Mouse (Mus musculus) layer of hippocampus, adult 2 months (tissue): ENCODE measurements around the gene Tbx2. TPM values are rescaled to one million over a fixed set of nuclear protein-coding genes. Genes with fewer than 3 reads are reported as not detected.

Source experiments
- DNase-seq, 2 experiments: peaks; one replicate each; pipeline ENCODE4 v3.0.0; 2022; ENCODE audit warnings: low spot score in 2 of 2
- H3K27ac ChIP-seq: fragments of 200-600 bp; 2 replicates; pipeline ENCODE4 v1.8.1; 2022
- H3K4me3 ChIP-seq: fragments of 200-600 bp; 2 replicates; pipeline ENCODE4 v1.8.1; 2022; ENCODE audit warnings: mild to moderate bottlenecking
- CTCF ChIP-seq: fragments of 200-600 bp; conservative IDR thresholded peaks from 2 replicates; pipeline ENCODE4 v1.8.1; 2022; ENCODE audit warnings: antibody characterized with exemption, mild to moderate bottlenecking, moderate library complexity
- total RNA-seq, 2 experiments: library from RNA; stranded (reverse); gene quantifications; 2 replicates each; pipeline ENCODE4 v1.2.3; 2021

Gene Tbx2
- total RNA-seq, 2 experiments from 2014 or later: 1.5 to 1.6 TPM

GRCm38 (mm10) chr11:85888451-85888961 is 56.2 kb downstream of the Tbx2 start:
- H3K4me3 ChIP-seq: no peak overlapping the region
- H3K27ac ChIP-seq: no peak overlapping the region
- DNase-seq: no peak
- TF ChIP-seq CTCF: no peak

GRCm38 (mm10) chr11:85889056-85889729 is 56.8 kb downstream of the Tbx2 start:
- Histone ChIP-seq H3K4me3 (no peak overlapping the region), H3K27ac (no peak overlapping the region)
- no peak for DNase-seq
- TF ChIP-seq CTCF: no peak

DNA sequence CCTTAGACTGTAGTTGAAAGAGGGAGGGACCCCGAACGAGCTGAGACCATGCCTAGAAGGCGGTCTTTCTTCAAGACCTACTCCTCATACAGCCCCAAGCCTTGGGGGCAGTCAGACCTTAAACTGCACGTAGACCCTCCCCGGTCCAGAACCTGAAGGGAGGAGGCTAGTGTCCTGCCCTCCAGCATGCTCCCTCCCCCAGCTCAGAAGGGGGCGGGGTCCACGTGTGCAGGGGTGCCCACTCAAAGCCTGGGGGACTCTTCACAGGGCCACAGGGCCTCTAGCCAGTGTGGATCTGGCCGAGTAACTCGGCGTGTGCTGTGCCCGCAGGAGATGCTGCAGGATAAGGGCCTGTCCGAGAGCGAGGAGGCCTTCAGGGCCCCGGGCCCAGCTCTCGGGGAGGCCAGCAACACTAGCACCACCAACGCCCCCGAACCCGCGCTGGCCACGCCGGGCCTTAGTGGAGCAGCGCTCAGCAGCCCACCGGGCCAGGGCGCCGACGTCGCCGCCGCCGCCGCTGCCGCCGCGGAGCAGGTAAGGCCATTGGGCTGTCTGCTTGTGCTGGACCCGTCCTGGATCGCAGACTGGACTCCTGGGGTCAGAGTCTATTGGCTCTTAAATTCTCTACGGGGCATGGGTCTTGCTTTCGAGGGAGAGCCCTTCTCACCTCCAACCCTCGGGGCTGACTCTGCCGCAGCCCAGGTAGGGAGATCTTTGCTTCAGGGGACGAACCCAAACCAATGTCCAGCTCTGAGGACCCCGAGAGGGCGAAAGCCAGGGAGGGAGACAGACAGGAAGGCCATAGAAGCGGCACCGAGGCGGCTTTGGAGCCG is 57.6 kb downstream of the Tbx2 start:
- H3K4me3 ChIP-seq: no peak overlapping the region
- DNase-seq: no peak
- TF ChIP-seq CTCF: no peak
- H3K27ac ChIP-seq: no peak overlapping the region

- no peak for TF ChIP-seq CTCF
- Histone ChIP-seq H3K4me3 (no peak overlapping the region), H3K27ac (no peak overlapping the region)
- no peak for DNase-seq
These were observed 58.2 kb downstream of the Tbx2 start for GRCm38 (mm10) chr11:85890563-85890845.

- Histone ChIP-seq H3K27ac (no peak overlapping the region), H3K4me3 (no peak overlapping the region)
- TF ChIP-seq CTCF: no peak
- no peak for DNase-seq
These were observed 58.8 kb downstream of the Tbx2 start for GRCm38 (mm10) chr11:85891010-85891691.

Other genes with a start within 250 kb of the Tbx2 start
- gene Gm11444, start 17.8 kb downstream of the Tbx2 start, total RNA-seq: not detected
- gene Tbx4, start 53.9 kb downstream of the Tbx2 start, total RNA-seq: under 1 TPM; 0.13 to 0.22 TPM